ENCODE assay signal across 29 mouse cellular contexts in the genomic region with DNA sequence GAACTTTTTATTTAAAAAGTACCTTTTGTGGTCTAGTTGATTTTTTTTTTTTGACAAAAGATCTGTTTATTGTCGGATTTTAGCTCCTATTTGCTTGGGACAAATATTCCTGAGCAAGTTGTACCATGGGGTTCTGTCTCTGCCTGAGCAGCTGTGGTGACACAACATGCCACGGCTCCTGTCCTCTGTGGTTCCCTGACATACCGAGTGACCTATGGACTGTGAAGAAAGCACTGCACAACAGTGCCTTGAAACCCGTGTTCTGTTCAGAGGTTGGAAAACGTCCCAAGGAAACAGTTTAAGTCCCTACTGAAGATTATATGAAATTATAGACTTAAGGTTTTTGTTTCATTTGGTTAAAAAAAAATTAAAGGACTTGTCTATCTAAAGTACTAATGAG. TPM values are rescaled to one million over a fixed set of nuclear protein-coding genes. Genes with fewer than 3 reads are reported as not detected.
DNase-seq lines count a peak whose midpoint lies in the region; ATAC-seq and TF ChIP-seq lines count a peak whose summit lies in the region.
"Had no signal": no experiment of that assay in that cellular context is flagged by ENCODE, and none has a peak within 500 bp of the region (broad histone marks: within the 10 kb centered on the region; RNA-seq: fewer than 3 reads in every experiment).

No protein-coding gene starts in this region.

- H3K4me1 ChIP-seq in kidney, adult 2 months (ENCODE audit: control insufficient read depth, insufficient read depth, low read length): no peaks in the 10 kb centered on the region
- H3K4me1 ChIP-seq in intestine, postnatal 0 days (replicated peaks; ENCODE audit: control insufficient read depth, insufficient read depth, low read length): 0 out of 2 replicates have a peak, but pooled peaks cover 5% of the 10 kb centered on the region
- peaks cover 19% of the 10 kb centered on the region for H3K4me1 ChIP-seq in liver, postnatal 0 days (ENCODE audit: insufficient read depth)
- no peaks in the 10 kb centered on the region for H3K4me1 ChIP-seq in lung, adult 2 months (ENCODE audit: control insufficient read depth, insufficient read depth, low read length)
- H3K4me1 ChIP-seq: embryonic facial prominence, embryonic 15.5 days had no signal

- H3K4me3 ChIP-seq in kidney, adult 2 months (ENCODE audit: insufficient read depth, low read depth, low read length): no peak overlapping the region
- H3K4me3 ChIP-seq in intestine, postnatal 0 days (ENCODE audit: low read depth, low read length): no peak overlapping the region
- no peak overlapping the region for H3K4me3 ChIP-seq in liver, postnatal 0 days (ENCODE audit: low read depth, low read length)
- no peak overlapping the region for H3K4me3 ChIP-seq in lung, adult 2 months (replicated peaks; ENCODE audit: extremely low read depth, low read depth, low read length)
- H3K4me3 ChIP-seq: embryonic facial prominence, embryonic 15.5 days; limb, embryonic 13.5 days; midbrain, embryonic 13.5 days; neural tube, embryonic 12.5 days had no signal

- no peak for TF ChIP-seq POLR2A in kidney, adult 2 months (IDR thresholded peaks at IDR 0.05; ENCODE audit: low read depth, low read length)
- TF ChIP-seq POLR2A in lung, adult 2 months (IDR thresholded peaks at IDR 0.05; ENCODE audit: borderline replicate concordance, extremely low read depth, low read depth, low read length): no peak

- no peak for TF ChIP-seq EP300 in liver, postnatal 0 days (IDR thresholded peaks at IDR 0.05; ENCODE audit: low read depth)

- H3K27ac ChIP-seq in kidney, adult 2 months (ENCODE audit: insufficient read depth, low read depth, low read length): no peak overlapping the region
- peak overlapping the region; percentile 30; the same call in 1 of the 2 replicates for H3K27ac ChIP-seq in intestine, postnatal 0 days (ENCODE audit: low read depth, low read length)
- H3K27ac ChIP-seq in liver, postnatal 0 days (ENCODE audit: low read depth): peak overlapping the region; percentile 77; the same call in 1 of the 2 replicates
- H3K27ac ChIP-seq: embryonic facial prominence, embryonic 15.5 days; limb, embryonic 13.5 days; midbrain, embryonic 13.5 days; neural tube, embryonic 12.5 days had no signal

- no peaks in the 10 kb centered on the region for H3K27me3 ChIP-seq in kidney, adult 2 months (replicated peaks; ENCODE audit: control insufficient read depth, insufficient read depth, low read length)
- H3K27me3 ChIP-seq in intestine, postnatal 0 days (replicated peaks; ENCODE audit: control insufficient read depth, insufficient read depth, low read length): no peaks in the 10 kb centered on the region
- H3K27me3 ChIP-seq in liver, postnatal 0 days (ENCODE audit: insufficient read depth, low read length): no peaks in the 10 kb centered on the region
- H3K27me3 ChIP-seq: embryonic facial prominence, embryonic 15.5 days; limb, embryonic 13.5 days; midbrain, embryonic 13.5 days; neural tube, embryonic 12.5 days had no signal

- no peak overlapping the region for H3K9ac ChIP-seq in intestine, postnatal 0 days (ENCODE audit: low read depth, low read length)
- no peak overlapping the region for H3K9ac ChIP-seq in liver, postnatal 0 days (replicated peaks)
- H3K9ac ChIP-seq: embryonic facial prominence, embryonic 15.5 days; forebrain, postnatal 0 days; limb, embryonic 13.5 days; midbrain, embryonic 13.5 days; neural tube, embryonic 12.5 days had no signal

- no peaks in the 10 kb centered on the region; the same call in 1 of the 2 replicates for H3K36me3 ChIP-seq in kidney, adult 2 months (ENCODE audit: control insufficient read depth, insufficient read depth, low read length)
- 0 out of 2 replicates have a peak, but pooled peaks cover 11% of the 10 kb centered on the region for H3K36me3 ChIP-seq in intestine, postnatal 0 days (ENCODE audit: control insufficient read depth, insufficient read depth)
- peaks cover 4% of the 10 kb centered on the region; the same call in 1 of the 2 replicates for H3K36me3 ChIP-seq in liver, postnatal 0 days (replicated peaks; ENCODE audit: insufficient read depth, low read length)

- ATAC-seq in intestine, postnatal 0 days: peak; percentile 91
- ATAC-seq in liver, postnatal 0 days: peak; percentile 96
- ATAC-seq: activated CD4-positive, CD25-positive, alpha-beta regulatory T cell, adult 4 months; CD4-positive, CD25-positive, alpha-beta regulatory T cell, adult 4 months; forebrain, postnatal 0 days; hindbrain, embryonic 16.5 days; lung, postnatal 0 days; midbrain, embryonic 13.5 days had no signal

- no peak for TF ChIP-seq CTCF in kidney, adult 2 months (conservative IDR thresholded peaks at IDR 0.05; ENCODE audit: insufficient read depth, insufficient read length, low read depth, low read length)
- TF ChIP-seq CTCF in intestine, postnatal 0 days (IDR thresholded peaks at IDR 0.05; ENCODE audit: low read depth): no peak
- TF ChIP-seq CTCF in liver, postnatal 0 days (IDR thresholded peaks at IDR 0.05; ENCODE audit: low read depth): no peak
- TF ChIP-seq CTCF in lung, adult 2 months (IDR thresholded peaks at IDR 0.05; ENCODE audit: insufficient read depth, low read length): no peak

- intact Hi-C loops in heart, postnatal 25 days (cut with DNase I): no loop called here

- 39% methylated on average over 5 of the region's 5 CpGs for WGBS in kidney, adult 2 months
- 48% methylated on average over 5 of the region's 5 CpGs for WGBS in intestine, postnatal 0 days
- WGBS in liver, postnatal 0 days (ENCODE audit: insufficient replicate concordance): 56% methylated on average over 5 of the region's 5 CpGs
- 71% methylated on average over 5 of the region's 5 CpGs for WGBS in lung, adult 2 months

- peak; percentile 40 for DNase-seq in kidney, adult 2 months
- DNase-seq in kidney, postnatal 10 days: no peak
- DNase-seq in kidney, postnatal 36 days: peak; percentile 14 to 25
- peak; percentile 49 for DNase-seq in liver, postnatal 0 days
- no peak for DNase-seq in lung, adult 2 months
- DNase-seq in right cerebral cortex, adult 2 months (ENCODE audit: low spot score in 2 of 2): no peak
- DNase-seq in heart, postnatal 25 days (ENCODE audit: low spot score): no peak
- DNase-seq: adrenal gland, postnatal 36 days; cerebellum, adult 11-12 months; cerebellum, postnatal 14 days; embryo, embryonic 11 days; forebrain, postnatal 0 days; heart, postnatal 10 days; right cerebral cortex, adult 18-20 months; thymus, postnatal 25 days had no signal

- H3K4me2 ChIP-seq in intestine, postnatal 0 days (replicated peaks; ENCODE audit: low read depth): no peak overlapping the region
- H3K4me2 ChIP-seq in liver, postnatal 0 days (ENCODE audit: low read depth, low read length): no peak overlapping the region
- H3K4me2 ChIP-seq: embryonic facial prominence, embryonic 15.5 days; heart, embryonic 11.5 days; limb, embryonic 13.5 days; midbrain, embryonic 13.5 days; neural tube, embryonic 12.5 days had no signal

- H3K9me3 ChIP-seq in intestine, postnatal 0 days (ENCODE audit: control insufficient read depth): no peaks in the 10 kb centered on the region
- no peaks in the 10 kb centered on the region for H3K9me3 ChIP-seq in liver, postnatal 0 days (ENCODE audit: low read length)
- H3K9me3 ChIP-seq: embryonic facial prominence, embryonic 15.5 days; limb, embryonic 13.5 days; midbrain, embryonic 13.5 days; neural tube, embryonic 12.5 days had no signal

RNA-seq across cellular contexts. Expression of a gene that starts 36.6 kb away (rescaled TPM):
- polyA plus RNA-seq in kidney, adult 2 months (2012; rRNA removed): 2.6 and 3.7 TPM in 2 replicates
- polyA plus RNA-seq in intestine, postnatal 0 days (2015; fragmentation: Nextera tagmentation; extraction: Ambion mirVana): 10.1 and 10.6 TPM in 2 replicates
- 2.4 and 2.7 TPM in 2 replicates for polyA plus RNA-seq in liver, postnatal 0 days (2015; fragmentation: Nextera tagmentation; extraction: Ambion mirVana)
- 3.3 and 4.6 TPM in 2 replicates for polyA plus RNA-seq in lung, adult 2 months (2012; rRNA removed)
- 10 to 100 TPM; 14.5 to 16.3 TPM for total RNA-seq in heart, postnatal 25 days (2021)
- polyA plus RNA-seq: activated CD4-positive, CD25-positive, alpha-beta regulatory T cell, adult 4 months had no signal

RNA-seq across cellular contexts. Expression of a gene that starts 59.8 kb away (rescaled TPM):
- polyA plus RNA-seq in kidney, adult 2 months (2012; rRNA removed): not detected in 2 replicates
- polyA plus RNA-seq in intestine, postnatal 0 days (2015; fragmentation: Nextera tagmentation; extraction: Ambion mirVana): 0.39 and 0.51 TPM in 2 replicates
- polyA plus RNA-seq in liver, postnatal 0 days (2015; fragmentation: Nextera tagmentation; extraction: Ambion mirVana): 0.11 and 0.13 TPM in 2 replicates
- not detected in 2 replicates for polyA plus RNA-seq in lung, adult 2 months (2012; rRNA removed)
- not detected for total RNA-seq in heart, postnatal 25 days (2021)
- total RNA-seq: adrenal gland, postnatal 36 days; ES-E14; heart, postnatal 10 days; layer of hippocampus, postnatal 25 days; left cerebral cortex, postnatal 14 days had no signal
- polyA plus RNA-seq: CD4-positive, CD25-positive, alpha-beta regulatory T cell, adult 4 months; large intestine, adult 2 months had no signal

Comparison
In these comparisons a context has a peak if more than half of its experiments do, and no peak if none do; other contexts are left out.
1. DNase-seq: peak in kidney, adult 2 months (single experiment), kidney, postnatal 36 days (2 of 2) and liver, postnatal 0 days (single experiment); none in kidney, postnatal 10 days (single experiment), lung, adult 2 months (single experiment), right cerebral cortex, adult 2 months (0 of 2) and heart, postnatal 25 days (single experiment).